Mouse (Mus musculus): ENCODE measurements around the gene Shank2.

Shank2 gene

GRCm38 (mm10) chr7:144030796-144031195 is 29.1 kb downstream of the Shank2 start:
- DNase-seq (ENCODE audit: low spot score) = no peak

- no peak for DNase-seq (ENCODE audit: low spot score)
These were observed 29.9 kb downstream of the Shank2 start for GRCm38 (mm10) chr7:144031611-144032010.

GRCm38 (mm10) chr7:144037541-144037940 is 35.8 kb downstream of the Shank2 start:
- no peak for DNase-seq (ENCODE audit: low spot score)

GRCm38 (mm10) chr7:144037966-144038669 is 36.4 kb downstream of the Shank2 start:
- DNase-seq (ENCODE audit: low spot score) = peak; percentile 12

GRCm38 (mm10) chr7:144038741-144039140 is 37.0 kb downstream of the Shank2 start:
- no peak for DNase-seq (ENCODE audit: low spot score)

- no peak for DNase-seq (ENCODE audit: low spot score)
These were observed 38.6 kb downstream of the Shank2 start for GRCm38 (mm10) chr7:144040328-144040727.

GRCm38 (mm10) chr7:144052076-144052475 is 50.3 kb downstream of the Shank2 start:
- DNase-seq (ENCODE audit: low spot score) = peak; percentile 34

GRCm38 (mm10) chr7:144055188-144055587 is 53.5 kb downstream of the Shank2 start:
- no peak for DNase-seq (ENCODE audit: low spot score)

GRCm38 (mm10) chr7:144055702-144056531 is 54.2 kb downstream of the Shank2 start:
- DNase-seq (ENCODE audit: low spot score) = peak; percentile 12

GRCm38 (mm10) chr7:144070162-144070949 is 68.6 kb downstream of the Shank2 start:
- no peak for DNase-seq (ENCODE audit: low spot score)

- peak; percentile 23 for DNase-seq (ENCODE audit: low spot score)
These were observed 70.5 kb downstream of the Shank2 start for GRCm38 (mm10) chr7:144072219-144072618.

- no peak for DNase-seq (ENCODE audit: low spot score)
These were observed 71.1 kb downstream of the Shank2 start for GRCm38 (mm10) chr7:144072856-144073255.

GRCm38 (mm10) chr7:144074718-144075117 is 73.0 kb downstream of the Shank2 start:
- DNase-seq (ENCODE audit: low spot score) = peak; percentile 56

- DNase-seq (ENCODE audit: low spot score) = no peak
These were observed 76.9 kb downstream of the Shank2 start for GRCm38 (mm10) chr7:144078661-144079060.

- DNase-seq (ENCODE audit: low spot score) = no peak
These were observed 78.1 kb downstream of the Shank2 start for GRCm38 (mm10) chr7:144079861-144080260.

- no peak for DNase-seq (ENCODE audit: low spot score)
These were observed 79.7 kb downstream of the Shank2 start for GRCm38 (mm10) chr7:144081448-144081847.

- DNase-seq (ENCODE audit: low spot score) = no peak
These were observed 80.2 kb downstream of the Shank2 start for GRCm38 (mm10) chr7:144081963-144082362.

- DNase-seq (ENCODE audit: low spot score) = no peak
These were observed 85.5 kb downstream of the Shank2 start for GRCm38 (mm10) chr7:144087277-144087676.

- no peak for DNase-seq (ENCODE audit: low spot score)
These were observed 92.4 kb downstream of the Shank2 start for GRCm38 (mm10) chr7:144094132-144094531.

GRCm38 (mm10) chr7:144097314-144097713 is 95.6 kb downstream of the Shank2 start:
- DNase-seq (ENCODE audit: low spot score) = peak; percentile 23

- DNase-seq (ENCODE audit: low spot score) = no peak
These were observed 100.7 kb downstream of the Shank2 start for GRCm38 (mm10) chr7:144102222-144102980.

GRCm38 (mm10) chr7:144105952-144106351 is 104.2 kb downstream of the Shank2 start:
- DNase-seq (ENCODE audit: low spot score) = no peak

Measured in lung, postnatal 25 days (tissue).